Mouse (Mus musculus) forebrain, embryonic 13.5 days (tissue): ENCODE results near the gene Gm10320. TPM values are rescaled to one million over a fixed set of nuclear protein-coding genes. Genes with fewer than 3 reads are reported as not detected.

Source experiments
- ATAC-seq: fragments of 200-750 bp; cut with Nextera tagmentation; 2 replicates; pipeline ENCODE4 v1.8.0; 2017
- H3K27ac ChIP-seq: fragments of 300-500 bp; sonication (generic); 2 replicates; pipeline ENCODE4 v1.5.1; 2015; ENCODE audit warnings: inconsistent platforms, mild to moderate bottlenecking, moderate library complexity
- H3K27me3 ChIP-seq: fragments of 300-500 bp; sonication (generic); 2 replicates; pipeline ENCODE4 v1.6.1; 2015; ENCODE audit warnings: mild to moderate bottlenecking, inconsistent platforms
- H3K36me3 ChIP-seq: fragments of 300-500 bp; sonication (generic); 2 replicates; pipeline ENCODE4 v1.6.1; 2015; ENCODE audit warnings: mild to moderate bottlenecking, inconsistent platforms; ENCODE audit not compliant: poor library complexity, severe bottlenecking
- H3K4me1 ChIP-seq: fragments of 300-500 bp; sonication (generic); 2 replicates; pipeline ENCODE4 v1.6.1; 2015; ENCODE audit warnings: inconsistent platforms
- H3K4me2 ChIP-seq: fragments of 300-500 bp; sonication (generic); 2 replicates; pipeline ENCODE4 v1.6.1; 2015; ENCODE audit warnings: inconsistent platforms, mild to moderate bottlenecking, moderate library complexity
- H3K4me3 ChIP-seq: fragments of 300-500 bp; sonication (generic); 2 replicates; pipeline ENCODE4 v1.5.1; 2015; ENCODE audit warnings: mild to moderate bottlenecking, inconsistent platforms
- H3K9ac ChIP-seq: fragments of 300-500 bp; sonication (generic); 2 replicates; pipeline ENCODE4 v1.6.1; 2015; ENCODE audit warnings: mild to moderate bottlenecking, inconsistent platforms
- H3K9me3 ChIP-seq: fragments of 300-500 bp; sonication (generic); replicated peaks from 2 replicates; pipeline ENCODE4 v1.6.1; 2016; ENCODE audit warnings: inconsistent platforms
- WGBS: fragments of 180-500 bp; shearing (Covaris S2); methylation state at CpG from one replicate; pipeline ENCODE4 v1.1.7; 2015; 5-methylcytosine and 5-hydroxymethylcytosine counted together
- polyA plus RNA-seq: library from polyadenylated mRNA; unstranded; fragments of >200 nt; fragmentation: Nextera tagmentation; extraction: Ambion mirVana; gene quantifications from 2 replicates; pipeline ENCODE4 v1.2.1, GENCODE M21; 2015

The Gm10320 gene
- polyA plus RNA-seq, 1 experiment from 2014 or later, result 2.6 TPM

- Histone ChIP-seq H3K4me2 (peak overlapping the region; percentile 25; the same call in 1 of the 2 replicates), H3K4me1 (peaks cover 20% of the 10 kb centered on the region), H3K9ac (no peak overlapping the region), H3K27me3 (peaks cover 99% of the 10 kb centered on the region), H3K4me3 (0 out of 2 replicates have a peak overlapping the region, but pooled peaks have one; percentile 9), H3K27ac (no peak overlapping the region), H3K36me3 (no peaks in the 10 kb centered on the region), H3K9me3 (no peaks in the 10 kb centered on the region)
- WGBS, result under 1% methylated on average over 16 of the region's 16 CpGs
- no peak for ATAC-seq
These were observed 10.5 kb upstream of the Gm10320 start for GRCm38 (mm10) chr13:98502236-98502812.

DNA sequence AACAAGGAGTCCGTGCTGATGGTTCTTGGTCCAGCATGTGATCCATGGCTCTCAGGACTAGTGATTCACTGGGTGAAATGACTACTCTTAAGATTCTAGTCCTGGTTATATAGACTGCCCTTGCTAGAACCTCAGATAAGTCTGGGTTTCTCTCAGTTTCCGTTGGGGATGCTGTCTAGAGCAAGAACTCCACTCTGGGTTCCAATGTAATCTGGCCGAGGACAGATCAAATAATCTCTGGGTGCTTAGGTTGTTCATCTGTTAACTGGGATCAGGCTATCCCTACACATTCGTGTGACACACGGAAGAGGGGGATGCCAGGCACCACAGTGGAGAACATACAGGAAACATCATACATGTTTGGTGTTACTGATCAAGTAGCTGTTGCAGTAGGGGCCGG is 9.5 kb upstream of the Gm10320 start:
- WGBS, result 9% methylated on average over 6 of the region's 6 CpGs

DNA sequence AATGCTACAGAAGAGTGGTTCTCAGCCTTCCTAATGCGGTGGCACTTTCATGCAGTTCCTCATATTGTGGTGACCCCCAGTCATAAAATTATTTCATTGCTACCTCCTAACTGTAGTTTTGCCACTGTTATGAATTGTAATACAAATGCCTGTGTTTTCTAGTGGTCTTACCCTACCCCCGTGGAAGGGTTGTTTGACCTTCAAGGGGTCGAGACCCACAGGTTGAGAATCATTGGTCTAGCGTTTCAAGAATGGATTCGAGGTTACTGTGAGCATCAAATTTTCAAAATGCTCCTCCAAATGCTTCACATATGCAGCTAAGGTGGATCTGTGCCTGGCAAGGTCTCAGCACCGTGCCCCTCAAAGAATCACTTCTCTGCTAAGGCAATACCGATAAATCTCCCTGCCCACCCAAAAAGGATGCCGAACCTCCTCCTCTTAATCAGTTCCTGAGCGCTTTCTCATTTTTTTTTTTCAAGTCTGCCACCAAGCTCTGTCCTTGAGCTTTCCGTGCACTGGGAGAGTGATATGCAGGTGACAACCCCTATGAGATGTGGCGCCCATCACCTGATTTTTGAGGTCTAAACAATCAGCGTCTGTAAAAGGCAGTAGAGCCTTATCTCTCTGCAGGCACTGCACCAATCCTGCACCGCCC is 8.8 kb upstream of the Gm10320 start:
- Histone ChIP-seq H3K9me3 (no peaks in the 10 kb centered on the region), H3K4me2 (no peak overlapping the region), H3K9ac (no peak overlapping the region), H3K4me3 (no peak overlapping the region), H3K4me1 (peaks cover 28% of the 10 kb centered on the region), H3K36me3 (no peaks in the 10 kb centered on the region), H3K27ac (no peak overlapping the region), H3K27me3 (peaks cover 92% of the 10 kb centered on the region)
- WGBS, result 22% methylated on average over 13 of the region's 13 CpGs
- no peak for ATAC-seq

More for the DNA sequence above, 9.5 kb upstream of the Gm10320 start:
- Histone ChIP-seq H3K27ac (no peak overlapping the region), H3K4me3 (no peak overlapping the region), H3K4me1 (peaks cover 28% of the 10 kb centered on the region), H3K4me2 (no peak overlapping the region), H3K9ac (no peak overlapping the region), H3K9me3 (no peaks in the 10 kb centered on the region), H3K36me3 (no peaks in the 10 kb centered on the region), H3K27me3 (peaks cover 99% of the 10 kb centered on the region)
- ATAC-seq, result no peak

DNA sequence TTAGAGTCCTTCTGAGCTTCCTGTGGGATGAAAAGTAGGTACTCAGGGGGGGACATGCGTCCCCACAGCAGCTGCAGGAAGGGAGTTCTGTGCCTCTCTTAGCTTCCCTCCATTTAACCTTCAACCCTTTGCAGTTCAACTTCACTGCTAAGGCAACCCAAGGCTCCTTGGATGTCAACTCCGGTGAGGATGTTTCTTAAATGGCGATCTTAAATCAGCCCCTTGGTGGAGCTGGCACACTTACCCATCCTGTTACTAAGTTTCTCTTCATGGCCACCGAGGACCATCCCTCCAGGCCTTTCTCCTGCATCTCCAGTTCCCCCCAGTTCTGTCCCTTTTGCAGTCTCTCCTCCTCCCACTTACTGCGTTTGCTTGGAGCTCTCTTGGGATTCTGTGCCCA is 6.8 kb upstream of the Gm10320 start:
- no peak for ATAC-seq
- WGBS, result 58% methylated on average over 5 of the region's 5 CpGs
- Histone ChIP-seq H3K4me3 (no peak overlapping the region), H3K9me3 (no peaks in the 10 kb centered on the region), H3K36me3 (no peaks in the 10 kb centered on the region), H3K27me3 (peaks cover 83% of the 10 kb centered on the region), H3K4me2 (no peak overlapping the region), H3K4me1 (peaks cover 18% of the 10 kb centered on the region), H3K27ac (no peak overlapping the region), H3K9ac (no peak overlapping the region)

GRCm38 (mm10) chr13:98498080-98498479 is 6.3 kb upstream of the Gm10320 start:
- ATAC-seq, result no peak
- peaks cover 80% of the 10 kb centered on the region for H3K27me3 ChIP-seq
- H3K4me1 ChIP-seq, result peaks cover 16% of the 10 kb centered on the region
- no peaks in the 10 kb centered on the region for H3K36me3 ChIP-seq
- 70% methylated on average over 11 of the region's 11 CpGs for WGBS
- H3K4me2 ChIP-seq, result no peak overlapping the region
- H3K4me3 ChIP-seq, result no peak overlapping the region
- H3K27ac ChIP-seq, result no peak overlapping the region
- H3K9me3 ChIP-seq, result no peaks in the 10 kb centered on the region
- H3K9ac ChIP-seq, result no peak overlapping the region

DNA sequence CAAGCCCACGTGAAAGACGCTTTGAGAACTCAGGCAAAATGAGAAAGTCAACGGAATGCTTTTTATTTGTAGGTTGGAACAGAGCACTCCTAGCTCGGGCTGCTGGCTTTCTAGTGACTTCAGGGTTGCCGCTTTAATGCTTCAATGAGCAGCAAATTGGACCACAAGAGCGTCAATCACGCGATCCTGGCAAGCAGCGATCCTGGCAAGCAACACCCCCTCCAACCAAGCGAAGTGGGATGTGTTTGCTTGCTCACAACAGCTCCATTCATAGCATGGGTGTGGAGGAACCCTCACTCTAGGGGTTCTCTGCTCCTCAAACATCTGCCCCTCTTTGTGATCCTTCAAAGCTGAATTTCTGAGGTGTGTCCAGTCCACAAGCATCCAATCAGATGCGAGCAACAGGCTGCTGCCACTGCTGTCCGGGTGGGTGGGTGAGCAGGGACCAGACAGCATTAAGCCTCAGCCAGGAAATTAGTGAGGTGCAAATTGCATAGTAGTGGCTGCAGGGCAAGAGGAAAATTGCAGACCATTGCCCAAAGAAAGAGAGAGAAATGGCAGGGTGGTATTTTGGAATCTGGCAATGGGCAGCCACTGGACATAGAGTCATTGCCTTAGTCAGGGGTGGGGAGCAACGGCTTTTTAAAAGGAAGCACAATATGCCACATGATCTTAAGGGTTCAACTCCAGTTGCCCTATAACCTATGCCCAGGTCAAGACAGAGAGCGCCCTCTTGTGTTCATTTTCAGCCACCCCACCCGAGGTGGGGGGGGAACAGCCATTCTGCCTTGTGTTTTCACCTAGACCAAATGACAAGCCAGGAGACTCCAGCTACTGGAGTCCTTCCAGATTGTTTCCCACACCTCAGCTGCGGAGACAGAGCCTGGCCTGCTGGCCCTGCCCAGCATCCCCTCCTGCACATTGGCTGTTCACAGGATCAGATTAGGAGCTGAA is 5.4 kb upstream of the Gm10320 start:
- no peak overlapping the region; the same call in 1 of the 2 replicates for H3K4me2 ChIP-seq

DNA sequence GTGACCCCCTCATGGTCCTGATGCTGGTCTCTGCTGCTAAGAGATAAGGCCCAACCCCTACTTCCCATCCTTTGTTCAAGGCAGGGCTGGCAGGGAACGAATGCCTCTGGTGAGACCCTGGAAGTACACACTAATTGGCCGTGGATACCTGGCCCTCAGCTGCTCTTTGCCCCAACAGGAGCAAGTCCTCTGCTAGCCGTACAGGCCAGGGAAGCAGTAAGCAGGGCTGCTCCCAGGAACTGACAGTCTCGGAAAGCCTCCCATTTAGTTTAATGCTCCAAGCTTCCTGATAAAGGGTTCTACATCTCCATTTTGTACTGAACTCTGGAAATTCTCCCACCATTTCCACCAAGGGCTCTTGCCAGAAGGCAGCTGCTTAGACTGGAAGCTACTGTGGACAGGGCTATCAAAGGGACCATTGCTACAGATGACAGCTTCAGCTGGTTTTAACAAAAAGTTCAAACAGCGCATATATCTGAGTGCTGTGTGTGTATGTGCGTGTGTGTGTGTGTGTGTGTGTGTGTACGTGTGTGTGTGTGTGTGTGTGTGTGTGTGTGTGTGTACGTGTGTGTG is 2.8 kb upstream of the Gm10320 start:
- H3K4me2 ChIP-seq, result no peak overlapping the region
- H3K27ac ChIP-seq, result no peak overlapping the region
- no peaks in the 10 kb centered on the region for H3K36me3 ChIP-seq
- no peak for ATAC-seq
- H3K27me3 ChIP-seq, result peaks cover 45% of the 10 kb centered on the region
- no peaks in the 10 kb centered on the region for H3K9me3 ChIP-seq
- no peak overlapping the region for H3K9ac ChIP-seq
- 59% methylated on average over 7 of the region's 8 CpGs for WGBS
- H3K4me1 ChIP-seq, result peaks cover 11% of the 10 kb centered on the region
- no peak overlapping the region for H3K4me3 ChIP-seq

More for the DNA sequence above, 5.4 kb upstream of the Gm10320 start:
- H3K27me3 ChIP-seq, result peaks cover 71% of the 10 kb centered on the region
- no peak overlapping the region for H3K27ac ChIP-seq
- H3K36me3 ChIP-seq, result no peaks in the 10 kb centered on the region
- ATAC-seq, result peak; percentile 83
- H3K4me3 ChIP-seq, result no peak overlapping the region
- peaks cover 11% of the 10 kb centered on the region for H3K4me1 ChIP-seq
- H3K9me3 ChIP-seq, result no peaks in the 10 kb centered on the region
- H3K9ac ChIP-seq, result no peak overlapping the region
- 10% methylated on average over 16 of the region's 16 CpGs for WGBS

DNA sequence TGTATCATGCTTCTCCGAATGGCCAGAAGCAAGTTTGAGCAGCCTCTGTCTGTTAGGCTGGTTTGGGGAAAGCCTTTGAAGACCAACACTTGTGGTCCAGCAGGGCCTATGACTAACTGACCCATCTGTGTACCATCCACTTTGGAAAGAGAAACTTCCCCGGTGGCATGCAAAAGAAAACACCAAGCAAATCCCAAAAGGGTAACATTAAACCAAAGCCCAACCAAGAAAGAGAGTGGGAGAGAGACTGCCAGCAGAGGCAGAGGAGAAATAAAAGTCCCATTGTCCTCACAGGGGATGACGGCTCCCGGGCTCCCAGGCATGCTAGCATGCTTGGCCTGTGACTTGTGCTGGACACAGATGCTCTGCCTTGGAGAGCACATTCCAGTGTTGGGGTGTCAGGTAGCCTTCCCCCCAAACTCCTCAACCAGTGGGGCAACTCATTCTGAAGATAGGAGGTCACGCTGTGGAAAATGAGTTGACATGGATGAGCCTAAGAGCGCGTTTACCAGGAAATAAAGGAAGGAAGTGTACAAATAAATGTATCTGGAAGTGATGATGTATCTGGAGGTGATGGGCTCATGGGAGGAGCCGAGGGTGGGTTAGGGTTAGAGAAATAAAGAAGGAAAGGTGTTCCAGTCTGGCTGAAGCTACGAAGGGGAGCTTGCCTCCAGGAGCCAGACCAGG is 911 bp upstream of the Gm10320 start:
- H3K36me3 ChIP-seq, result no peaks in the 10 kb centered on the region
- H3K4me3 ChIP-seq, result no peak overlapping the region
- H3K9me3 ChIP-seq, result no peaks in the 10 kb centered on the region
- H3K4me1 ChIP-seq, result peaks cover 11% of the 10 kb centered on the region
- H3K9ac ChIP-seq, result no peak overlapping the region
- no peak overlapping the region for H3K27ac ChIP-seq
- no peak for ATAC-seq
- WGBS, result 62% methylated on average over 9 of the region's 9 CpGs
- no peak overlapping the region for H3K4me2 ChIP-seq
- H3K27me3 ChIP-seq, result peaks cover 26% of the 10 kb centered on the region

- ATAC-seq, result no peak
- Histone ChIP-seq H3K4me2 (no peak overlapping the region), H3K4me3 (no peak overlapping the region), H3K9me3 (no peaks in the 10 kb centered on the region), H3K4me1 (no peaks in the 10 kb centered on the region), H3K27ac (no peak overlapping the region), H3K27me3 (no peaks in the 10 kb centered on the region), H3K9ac (no peak overlapping the region), H3K36me3 (no peaks in the 10 kb centered on the region)
- WGBS, result 92% methylated on average over 6 of the region's 6 CpGs
These were observed 5.1 kb downstream of the Gm10320 start for GRCm38 (mm10) chr13:98486726-98487125.

DNA sequence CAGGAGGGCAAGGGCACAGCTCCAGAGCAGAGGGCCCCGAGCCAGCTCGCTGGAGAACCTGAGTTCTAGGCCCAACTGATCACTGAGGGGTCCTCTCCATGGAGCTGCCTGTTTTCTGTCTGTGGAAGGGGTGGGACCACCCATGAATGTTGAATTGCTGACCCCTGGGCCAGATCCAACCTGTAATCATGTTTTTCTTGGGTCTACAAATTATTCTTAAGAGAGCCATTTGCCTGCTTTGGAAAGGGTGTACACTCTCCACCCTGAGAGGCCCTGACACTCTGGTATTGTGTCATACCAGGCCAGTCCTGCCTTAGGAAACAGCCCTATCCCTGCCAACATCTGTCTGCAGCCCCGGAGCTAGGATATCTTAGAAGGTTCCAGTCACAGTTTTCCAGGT is 5.6 kb downstream of the Gm10320 start:
- no peak for ATAC-seq

DNA sequence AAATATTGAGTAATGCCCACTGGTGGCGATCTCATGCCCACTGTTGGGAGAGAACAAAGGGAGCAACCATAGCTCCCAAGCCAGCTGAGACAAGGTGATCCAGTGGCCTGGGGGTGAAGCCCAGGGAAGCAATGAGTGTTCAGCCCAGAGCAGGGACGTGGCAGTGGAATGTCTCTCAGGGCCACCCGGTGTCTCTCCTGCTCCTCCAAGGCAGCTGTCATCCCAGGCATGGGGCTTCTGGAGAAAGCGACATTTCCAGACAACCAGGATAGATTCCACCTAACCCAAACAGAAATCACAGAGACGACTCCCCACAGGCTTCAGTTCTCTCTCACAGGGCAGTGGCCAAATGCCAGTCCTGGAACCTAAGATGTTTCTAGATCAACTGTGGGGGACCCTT is 6.4 kb downstream of the Gm10320 start:
- Histone ChIP-seq H3K27me3 (no peaks in the 10 kb centered on the region), H3K27ac (no peak overlapping the region), H3K36me3 (no peaks in the 10 kb centered on the region), H3K4me3 (no peak overlapping the region), H3K9me3 (no peaks in the 10 kb centered on the region), H3K4me2 (no peak overlapping the region), H3K9ac (no peak overlapping the region), H3K4me1 (no peaks in the 10 kb centered on the region)
- WGBS, result 84% methylated on average over 5 of the region's 5 CpGs
- ATAC-seq, result no peak

More for the DNA sequence above, 5.6 kb downstream of the Gm10320 start:
- H3K4me1 ChIP-seq, result no peaks in the 10 kb centered on the region
- H3K9me3 ChIP-seq, result no peaks in the 10 kb centered on the region
- H3K27ac ChIP-seq, result no peak overlapping the region
- 86% methylated on average over 3 of the region's 3 CpGs for WGBS
- H3K9ac ChIP-seq, result no peak overlapping the region
- H3K4me2 ChIP-seq, result no peak overlapping the region
- H3K27me3 ChIP-seq, result no peaks in the 10 kb centered on the region
- H3K4me3 ChIP-seq, result no peak overlapping the region
- H3K36me3 ChIP-seq, result no peaks in the 10 kb centered on the region
